Mouse (Mus musculus): ENCODE data around the gene Slc22a13.

DNA sequence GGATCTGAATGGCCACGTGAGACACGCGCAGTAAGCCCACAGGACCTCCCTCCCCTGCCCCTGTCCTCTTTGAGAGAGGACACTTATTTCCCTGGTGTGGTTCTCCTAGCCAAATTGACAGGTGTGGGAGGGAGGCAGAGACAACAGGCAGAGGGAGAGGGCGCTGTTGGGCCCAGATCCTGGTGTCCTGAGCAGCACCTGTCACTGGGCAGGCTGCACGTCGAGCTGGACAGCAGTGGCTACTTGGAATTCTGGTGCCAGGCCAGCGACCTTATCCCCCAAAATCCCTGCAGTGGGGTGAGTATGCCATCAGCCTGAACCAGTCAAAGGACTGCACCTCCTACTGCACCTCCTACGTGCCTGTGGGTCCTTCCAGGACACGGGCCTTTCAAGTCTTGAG lies 65.5 kb downstream of the Slc22a13 start:
- TF ChIP-seq CTCF (IDR thresholded peaks at IDR 0.05; ENCODE audit: borderline replicate concordance, insufficient read depth, low read length) (no peak), POLR2A (IDR thresholded peaks at IDR 0.05; ENCODE audit: low read depth, low read length) (no peak)

Measured in embryonic fibroblast, embryonic 13.5 days (primary cell).